Mouse (Mus musculus) lung, embryonic 16.5 days (tissue): ENCODE measurements around the gene Gpr135. TPM values are rescaled to one million over a fixed set of nuclear protein-coding genes. Genes with fewer than 3 reads are reported as not detected.
A peak's percentile ranks its signal among the peaks of the same experiment; 100 is the strongest.
"Not testable (repeated sequence)": the region's sequence is repeated elsewhere in the genome, so short reads cannot be mapped to it uniquely, and the experiment has no call there.

Source experiments
- ATAC-seq: fragments of 200-750 bp; cut with Nextera tagmentation; 2 replicates; pipeline ENCODE4 v1.8.0; 2017; ENCODE audit warnings: low read depth, mild to moderate bottlenecking, moderate library complexity
- H3K27ac ChIP-seq: fragments of 300-500 bp; sonication (generic); 2 replicates; pipeline ENCODE4 v1.5.1; 2014; ENCODE audit warnings: mild to moderate bottlenecking, control low read depth, low read length
- H3K27me3 ChIP-seq: fragments of 300-500 bp; sonication (generic); 2 replicates; pipeline ENCODE4 v1.6.1; 2014; ENCODE audit warnings: low read depth, low read length, mixed read lengths; ENCODE audit not compliant: control insufficient read depth, insufficient read depth
- H3K36me3 ChIP-seq: fragments of 300-500 bp; sonication (generic); 2 replicates; pipeline ENCODE4 v1.6.1; 2014; ENCODE audit warnings: low read length; ENCODE audit not compliant: control insufficient read depth, insufficient read depth
- H3K4me1 ChIP-seq: fragments of 300-500 bp; sonication (generic); replicated peaks from 2 replicates; pipeline ENCODE4 v1.6.1; 2014; ENCODE audit warnings: low read length, mixed read lengths; ENCODE audit not compliant: control insufficient read depth, insufficient read depth
- H3K4me2 ChIP-seq: fragments of 300-500 bp; sonication (generic); 2 replicates; pipeline ENCODE4 v1.6.1; 2014; ENCODE audit warnings: low read depth, low read length, control low read depth
- H3K4me3 ChIP-seq: fragments of 300-500 bp; sonication (generic); 2 replicates; pipeline ENCODE4 v1.5.1; 2014; ENCODE audit warnings: mild to moderate bottlenecking, low read length, control low read depth
- H3K9ac ChIP-seq: fragments of 300-500 bp; sonication (generic); 2 replicates; pipeline ENCODE4 v1.6.1; 2014; ENCODE audit warnings: low read length, control low read depth
- H3K9me3 ChIP-seq: fragments of 300-500 bp; sonication (generic); 2 replicates; pipeline ENCODE4 v1.6.1; 2016; ENCODE audit warnings: low read length; ENCODE audit not compliant: control insufficient read depth
- WGBS: fragments of 180-500 bp; shearing (Covaris S2); extraction: QIAGEN DNeasy Blood & Tissue Kit; methylation state at CpG from one replicate; pipeline ENCODE4 v1.1.7; 2014; 5-methylcytosine and 5-hydroxymethylcytosine counted together
- polyA plus RNA-seq: library from polyadenylated mRNA; unstranded; fragments of >200 nt; fragmentation: Nextera tagmentation; extraction: Ambion mirVana; gene quantifications from 2 replicates; pipeline ENCODE4 v1.2.1, GENCODE M21; 2015

Gene Gpr135
- polyA plus RNA-seq, 1 experiment from 2014 or later = 0.46 TPM

GRCm38 (mm10) chr12:72069626-72070326 lies 1.1 kb downstream of the Gpr135 start:
- Histone ChIP-seq H3K4me3 (peak overlapping the region; percentile 74), H3K27ac (no peak overlapping the region), H3K36me3 (0 out of 2 replicates have a peak, but pooled peaks cover 3% of the 10 kb centered on the region), H3K4me2 (peak overlapping the region; percentile 99), H3K9ac (peak overlapping the region; percentile 2; the same call in 1 of the 2 replicates), H3K9me3 (no peaks in the 10 kb centered on the region), H3K27me3 (peaks cover 12% of the 10 kb centered on the region), H3K4me1 (peaks cover 4% of the 10 kb centered on the region; the same call in 1 of the 2 replicates)
- 5% methylated on average over 40 of the region's 40 CpGs for WGBS
- peak; percentile 76 for ATAC-seq

- no peaks in the 10 kb centered on the region for H3K4me1 ChIP-seq
- no peak for ATAC-seq
These were observed 13.1 kb downstream of the Gpr135 start for GRCm38 (mm10) chr12:72057780-72058179.

DNA sequence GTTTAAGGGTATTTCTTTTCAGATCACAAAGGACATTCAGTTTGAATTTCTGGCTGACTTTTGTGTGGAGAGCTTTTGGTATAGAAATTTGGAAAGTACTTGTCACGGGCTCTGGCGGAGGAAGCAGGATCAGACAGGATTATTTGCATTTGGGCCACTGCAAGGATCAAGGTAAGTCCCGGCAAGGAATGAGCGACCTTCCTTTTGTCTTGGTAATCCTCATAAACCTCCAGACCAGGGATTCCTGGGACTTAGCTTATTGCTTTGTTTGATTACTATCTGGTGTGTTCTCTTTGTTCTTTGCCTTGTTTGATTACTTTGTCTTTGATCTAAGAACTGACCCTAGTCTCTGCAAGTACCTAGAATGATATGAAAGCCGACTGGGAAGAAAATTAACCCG lies 17.1 kb downstream of the Gpr135 start:
- Histone ChIP-seq H3K4me2 (no peak overlapping the region), H3K36me3 (no peaks in the 10 kb centered on the region), H3K27ac (no peak overlapping the region), H3K9me3 (peaks cover 4% of the 10 kb centered on the region), H3K4me3 (no peak overlapping the region), H3K27me3 (no peaks in the 10 kb centered on the region), H3K9ac (no peak overlapping the region), H3K4me1 (no peaks in the 10 kb centered on the region)
- no peak for ATAC-seq
- WGBS = 36% methylated on average over 6 of the region's 6 CpGs

More at GRCm38 (mm10) chr12:72057780-72058179, 13.1 kb downstream of the Gpr135 start:
- Histone ChIP-seq H3K27ac (no peak overlapping the region), H3K9me3 (no peaks in the 10 kb centered on the region), H3K4me2 (no peak overlapping the region), H3K27me3 (no peaks in the 10 kb centered on the region), H3K9ac (no peak overlapping the region), H3K4me3 (no peak overlapping the region), H3K36me3 (no peaks in the 10 kb centered on the region)
- 68% methylated on average over 1 of the region's 1 CpGs for WGBS

- Histone ChIP-seq H3K27ac (no peak overlapping the region), H3K36me3 (no peaks in the 10 kb centered on the region), H3K4me1 (no peaks in the 10 kb centered on the region), H3K9me3 (peaks cover 4% of the 10 kb centered on the region), H3K9ac (no peak overlapping the region), H3K4me2 (no peak overlapping the region), H3K27me3 (no peaks in the 10 kb centered on the region), H3K4me3 (no peak overlapping the region)
- no peak for ATAC-seq
- WGBS = 34% methylated on average over 6 of the region's 6 CpGs
These were observed 17.6 kb downstream of the Gpr135 start for GRCm38 (mm10) chr12:72053303-72053702.

- Histone ChIP-seq H3K4me2 (no peak overlapping the region), H3K4me1 (no peaks in the 10 kb centered on the region), H3K9me3 (peaks cover 4% of the 10 kb centered on the region), H3K4me3 (no peak overlapping the region), H3K27me3 (no peaks in the 10 kb centered on the region), H3K36me3 (no peaks in the 10 kb centered on the region), H3K9ac (no peak overlapping the region), H3K27ac (no peak overlapping the region)
- WGBS = 72% methylated on average over 6 of the region's 6 CpGs
- ATAC-seq = no peak
These were observed 18.4 kb downstream of the Gpr135 start for GRCm38 (mm10) chr12:72052571-72052970.

DNA sequence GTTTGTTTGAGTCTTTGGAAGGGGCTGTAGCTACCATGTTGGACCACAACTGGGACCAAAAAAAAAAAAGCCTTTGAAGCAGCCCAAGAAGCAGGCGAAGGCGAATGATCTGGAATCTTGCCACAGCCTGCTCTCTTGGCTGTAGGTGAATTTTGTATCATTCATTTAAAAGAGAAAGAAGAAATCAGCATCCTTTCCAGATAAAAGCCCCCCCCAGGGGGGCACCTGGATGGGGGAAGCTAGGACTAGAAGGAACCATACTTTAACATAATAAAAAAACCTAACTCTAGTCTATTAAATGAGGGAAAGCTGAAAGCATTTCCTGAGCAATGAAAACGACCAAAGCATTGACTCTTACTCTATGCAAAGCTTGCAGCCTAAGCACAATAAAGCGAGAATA lies 20.1 kb downstream of the Gpr135 start:
- no peak overlapping the region for H3K9ac ChIP-seq
- ATAC-seq = no peak
- no peaks in the 10 kb centered on the region for H3K4me1 ChIP-seq
- H3K27me3 ChIP-seq = no peaks in the 10 kb centered on the region
- peaks cover 4% of the 10 kb centered on the region for H3K9me3 ChIP-seq
- no peak overlapping the region for H3K4me3 ChIP-seq
- H3K27ac ChIP-seq = no peak overlapping the region
- WGBS = 75% methylated on average over 4 of the region's 4 CpGs
- H3K4me2 ChIP-seq = no peak overlapping the region
- H3K36me3 ChIP-seq = no peaks in the 10 kb centered on the region

DNA sequence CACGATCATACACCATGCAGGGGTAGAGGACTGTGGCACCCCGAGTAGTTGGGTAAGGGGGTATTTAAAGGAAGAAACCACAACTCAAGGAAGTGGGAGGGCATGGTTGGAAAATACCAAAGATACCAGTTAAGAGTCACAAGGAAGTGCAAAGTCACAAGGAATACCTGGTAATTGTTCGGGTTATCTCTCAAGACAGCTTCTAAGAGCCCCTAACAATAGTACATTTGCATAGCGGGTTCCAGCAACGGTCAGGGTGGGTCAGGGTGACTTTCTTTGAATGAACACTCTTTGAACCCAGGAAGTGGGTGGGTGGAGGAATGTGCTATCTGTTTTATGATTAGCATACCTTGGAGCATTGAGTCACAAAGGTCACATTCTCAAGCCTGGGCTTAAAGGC lies 20.8 kb downstream of the Gpr135 start:
- H3K4me1 ChIP-seq, H3K9ac ChIP-seq, ATAC-seq, H3K4me2 ChIP-seq, H3K27me3 ChIP-seq, H3K27ac ChIP-seq, H3K9me3 ChIP-seq, H3K4me3 ChIP-seq, H3K36me3 ChIP-seq: not testable (repeated sequence)
- 79% methylated on average over 5 of the region's 5 CpGs for WGBS

DNA sequence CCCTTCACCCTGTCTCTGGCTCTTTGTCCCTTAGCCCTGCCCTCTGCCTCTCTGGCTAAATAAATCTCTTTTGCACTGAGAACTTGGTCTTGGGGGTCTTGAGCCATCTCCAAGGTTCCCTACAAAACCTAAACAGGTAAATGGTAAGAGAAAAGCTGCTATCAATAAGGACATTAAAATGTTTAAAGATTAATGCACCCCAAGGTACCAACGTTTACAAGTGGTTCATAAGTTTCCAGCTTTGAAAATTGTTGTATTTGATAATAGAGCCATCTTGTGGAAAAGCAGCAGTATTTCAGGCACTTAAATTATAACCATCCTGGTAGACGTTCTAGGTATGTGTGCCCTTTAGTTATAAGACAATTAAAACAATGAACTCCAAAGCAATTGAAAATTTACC lies 23.4 kb downstream of the Gpr135 start:
- ATAC-seq = no peak
- no peaks in the 10 kb centered on the region for H3K4me1 ChIP-seq
- H3K4me2 ChIP-seq = no peak overlapping the region
- H3K36me3 ChIP-seq = no peaks in the 10 kb centered on the region
- peaks cover 4% of the 10 kb centered on the region for H3K9me3 ChIP-seq
- H3K9ac ChIP-seq = no peak overlapping the region
- H3K4me3 ChIP-seq = no peak overlapping the region
- no peaks in the 10 kb centered on the region for H3K27me3 ChIP-seq
- no peak overlapping the region for H3K27ac ChIP-seq
- WGBS = under 1% methylated on average over 2 of the region's 2 CpGs

GRCm38 (mm10) chr12:72041238-72041637 lies 29.7 kb downstream of the Gpr135 start:
- H3K4me2 ChIP-seq = no peak overlapping the region
- WGBS = 91% methylated on average over 3 of the region's 3 CpGs
- no peak overlapping the region for H3K27ac ChIP-seq
- ATAC-seq = no peak
- H3K9me3 ChIP-seq = no peaks in the 10 kb centered on the region
- peaks cover 2% of the 10 kb centered on the region for H3K4me1 ChIP-seq
- H3K27me3 ChIP-seq = no peaks in the 10 kb centered on the region
- H3K9ac ChIP-seq = no peak overlapping the region
- no peak overlapping the region for H3K4me3 ChIP-seq
- no peaks in the 10 kb centered on the region for H3K36me3 ChIP-seq
